Mouse (Mus musculus) gastrocnemius, postnatal 14 days (tissue): Measurements from ENCODE around the gene Slc25a22. TPM values are rescaled to one million over a fixed set of nuclear protein-coding genes. Genes with fewer than 3 reads are reported as not detected.

Experiments used
- DNase-seq: peaks from one replicate; pipeline ENCODE4 v3.0.0; 2021; ENCODE audit warnings: mixed read lengths
- intact Hi-C: fragments of 180-260 bp; cut with DNase I; formaldehyde crosslinking; loops from one replicate; pipeline ENCODE4 v1.15.1; 2025; ENCODE audit warnings: low total_unique reads
- total RNA-seq, 2 experiments: library from RNA; stranded (reverse); gene quantifications; 2 replicates each; pipeline ENCODE4 v1.2.3; 2021

Gene Slc25a22
- total RNA-seq, 2 experiments from 2014 or later, result 14.8 to 32.4 TPM

GRCm38 (mm10) chr7:141392552-141393222, 45.0 kb downstream of the Slc25a22 start:
- intact Hi-C loops, result no loop called here
- no peak for DNase-seq

- intact Hi-C loops, result no loop called here
- peak; percentile 97 for DNase-seq
Observed at GRCm38 (mm10) chr7:141391625-141392551, 45.8 kb downstream of the Slc25a22 start, which contains the start of gene Taldo1. Gene Taldo1, plus strand, starts transcription at chr7:141392199.

- DNase-seq, result no peak
- intact Hi-C loops, result no loop called here
Observed at GRCm38 (mm10) chr7:141390326-141391259, 47.1 kb downstream of the Slc25a22 start.

GRCm38 (mm10) chr7:141388487-141389109, 49.1 kb downstream of the Slc25a22 start:
- no peak for DNase-seq
- intact Hi-C loops, result no loop called here

- intact Hi-C loops, result no loop called here
- DNase-seq, result no peak
Observed at GRCm38 (mm10) chr7:141387807-141388486, 49.7 kb downstream of the Slc25a22 start.

- no peak for DNase-seq
- intact Hi-C loops, result no loop called here
Observed at GRCm38 (mm10) chr7:141381068-141381835, 56.4 kb downstream of the Slc25a22 start.

Other genes with a start within 250 kb of the Slc25a22 start
- gene Hras, start 243.9 kb downstream of the Slc25a22 start, total RNA-seq, result 100 to 1,000 TPM; 193 to 209 TPM
- gene Lrrc56, start 243.7 kb downstream of the Slc25a22 start, total RNA-seq, result 1 to 10 TPM; 2.2 to 2.4 TPM
- gene Lmntd2, start 223.8 kb downstream of the Slc25a22 start, total RNA-seq, result not detected
- 1 to 10 TPM in 1 of 2 experiments, under 1 TPM in 1; 0.62 to 1.2 TPM for gene Rassf7, start 222.0 kb downstream of the Slc25a22 start, total RNA-seq
- 10 to 100 TPM; 23.2 to 24.4 TPM for gene Phrf1, start 209.1 kb downstream of the Slc25a22 start, total RNA-seq
- gene Irf7, start 171.4 kb downstream of the Slc25a22 start, total RNA-seq, result 1 to 10 TPM in 1 of 2 experiments, under 1 TPM in 1; 0.82 to 1.1 TPM
- gene Cdhr5, start 161.1 kb downstream of the Slc25a22 start, total RNA-seq, result under 1 TPM; 0.44 to 0.59 TPM
- 1 to 10 TPM in 1 of 2 experiments, under 1 TPM in 1; 0.92 to 1.0 TPM for gene Sct, start 158.8 kb downstream of the Slc25a22 start, total RNA-seq
- gene Drd4, start 145.9 kb downstream of the Slc25a22 start, total RNA-seq, result under 1 TPM; 0.31 to 0.33 TPM
- gene Deaf1, start 110.2 kb downstream of the Slc25a22 start, total RNA-seq, result 10 to 100 TPM; 15.5 to 18.9 TPM
- gene Tmem80, start 110.2 kb downstream of the Slc25a22 start, total RNA-seq, result 10 to 100 TPM in 1 of 2 experiments, 1 to 10 TPM in 1; 9.1 to 11.1 TPM
- 1 to 10 TPM; 1.8 to 3.3 TPM for gene Eps8l2, start 99.0 kb downstream of the Slc25a22 start, total RNA-seq
- gene Taldo1, start 45.7 kb downstream of the Slc25a22 start, total RNA-seq, result 100 to 1,000 TPM; 101 to 109 TPM
- 1 to 10 TPM; 6.2 to 9.6 TPM for gene Gatd1, start 23.8 kb downstream of the Slc25a22 start, total RNA-seq
- gene Cend1, start 8.4 kb downstream of the Slc25a22 start, total RNA-seq, result under 1 TPM; 0.47 to 0.82 TPM
- gene Pidd1, start 6.1 kb upstream of the Slc25a22 start, total RNA-seq, result under 1 TPM; 0.55 to 0.75 TPM
- gene Rplp2, start 9.5 kb upstream of the Slc25a22 start, total RNA-seq, result 100 to 1,000 TPM; 730 to 819 TPM
- gene Pnpla2, start 17.3 kb upstream of the Slc25a22 start, total RNA-seq, result 100 to 1,000 TPM; 188 to 332 TPM
- gene Cracr2b, start 23.2 kb upstream of the Slc25a22 start, total RNA-seq, result 10 to 100 TPM in 1 of 2 experiments, 1 to 10 TPM in 1; 6.5 to 14.3 TPM
- gene Cd151, start 29.5 kb upstream of the Slc25a22 start, total RNA-seq, result 10 to 100 TPM; 79.8 to 82.0 TPM
- 10 to 100 TPM; 47.7 to 49.8 TPM for gene Polr2l, start 37.2 kb upstream of the Slc25a22 start, total RNA-seq
- gene Tspan4, start 37.3 kb upstream of the Slc25a22 start, total RNA-seq, result 10 to 100 TPM; 15.3 TPM
- gene Chid1, start 102.0 kb upstream of the Slc25a22 start, total RNA-seq, result 10 to 100 TPM; 19.5 to 23.0 TPM
- gene Ap2a2, start 124.3 kb upstream of the Slc25a22 start, total RNA-seq, result 10 to 100 TPM; 37.2 to 41.6 TPM
- not detected for gene Muc6, start 217.4 kb upstream of the Slc25a22 start, total RNA-seq